Mouse (Mus musculus) NIH3T3 (cell line): Measurements from ENCODE around the gene Il22ra1.
A peak's percentile ranks its signal among the peaks of the same experiment; 100 is the strongest.
"Not testable (repeated sequence)": the region's sequence is repeated elsewhere in the genome, so short reads cannot be mapped to it uniquely, and the experiment has no call there.

Source experiments
- DNase-seq: peaks from one replicate; pipeline ENCODE4 v3.0.0-alpha.2; 2012; ENCODE audit warnings: low read depth

Il22ra1 gene

GRCm38 (mm10) chr4:135727817-135728216, at the start of gene Il22ra1:
TSS of gene Il22ra1 (plus strand) at chr4:135728172.
- no peak for DNase-seq

- no peak for DNase-seq
Observed at GRCm38 (mm10) chr4:135679316-135679715, 48.7 kb upstream of the Il22ra1 start.

- no peak for DNase-seq
Observed at GRCm38 (mm10) chr4:135681789-135682188, 46.2 kb upstream of the Il22ra1 start.

- peak; percentile 58 for DNase-seq
Observed at GRCm38 (mm10) chr4:135683553-135683952, 44.4 kb upstream of the Il22ra1 start.

- DNase-seq = peak; percentile 10
Observed at GRCm38 (mm10) chr4:135684731-135685130, 43.2 kb upstream of the Il22ra1 start.

GRCm38 (mm10) chr4:135685906-135686567, 41.9 kb upstream of the Il22ra1 start, which contains the start of gene Ifnlr1:
TSS of gene Ifnlr1 (plus strand) at chr4:135686287.
- DNase-seq = peak; percentile 26

GRCm38 (mm10) chr4:135686568-135686953, 41.4 kb upstream of the Il22ra1 start:
- DNase-seq = no peak

GRCm38 (mm10) chr4:135689797-135690196, 38.2 kb upstream of the Il22ra1 start:
- DNase-seq = no peak

- no peak for DNase-seq
Observed at GRCm38 (mm10) chr4:135690241-135690640, 37.7 kb upstream of the Il22ra1 start.

- DNase-seq = no peak
Observed at GRCm38 (mm10) chr4:135692916-135693315, 35.1 kb upstream of the Il22ra1 start.

- DNase-seq = no peak
Observed at GRCm38 (mm10) chr4:135698498-135698897, 29.5 kb upstream of the Il22ra1 start.

- DNase-seq = no peak
Observed at GRCm38 (mm10) chr4:135703497-135703896, 24.5 kb upstream of the Il22ra1 start.

GRCm38 (mm10) chr4:135704016-135704415, 24.0 kb upstream of the Il22ra1 start:
- DNase-seq = no peak

GRCm38 (mm10) chr4:135706045-135706444, 21.9 kb upstream of the Il22ra1 start:
- no peak for DNase-seq

- peak; percentile 63 for DNase-seq
Observed at GRCm38 (mm10) chr4:135709072-135709564, 18.9 kb upstream of the Il22ra1 start.

- no peak for DNase-seq
Observed at GRCm38 (mm10) chr4:135709621-135710020, 18.4 kb upstream of the Il22ra1 start.

- DNase-seq = no peak
Observed at GRCm38 (mm10) chr4:135710392-135710791, 17.6 kb upstream of the Il22ra1 start.

- peak; percentile 25 for DNase-seq
Observed at GRCm38 (mm10) chr4:135714776-135715175, 13.2 kb upstream of the Il22ra1 start.

- DNase-seq = not testable (repeated sequence)
Observed at GRCm38 (mm10) chr4:135716438-135716837, 11.5 kb upstream of the Il22ra1 start.

- peak; percentile 8 for DNase-seq
Observed at GRCm38 (mm10) chr4:135722540-135723290, 5.3 kb upstream of the Il22ra1 start.

- no peak for DNase-seq
Observed at GRCm38 (mm10) chr4:135726416-135726815, 1.6 kb upstream of the Il22ra1 start.

- no peak for DNase-seq
Observed at GRCm38 (mm10) chr4:135730204-135730603, 2.2 kb downstream of the Il22ra1 start.

- DNase-seq = no peak
Observed at GRCm38 (mm10) chr4:135730951-135731350, 3.0 kb downstream of the Il22ra1 start.
